Comparison of ENCODE assay signal across 28 mouse cellular contexts in genomic region chr10:101339565-101339964, GRCm38 (mm10).
DNase-seq lines count a peak whose midpoint lies in the region; ATAC-seq and TF ChIP-seq lines count a peak whose summit lies in the region.
"Had no signal": no experiment of that assay in that cellular context is flagged by ENCODE, and none has a peak within 500 bp of the region (broad histone marks: within the 10 kb centered on the region; RNA-seq: fewer than 3 reads in every experiment).

No protein-coding gene starts in this region.

- H3K27me3 ChIP-seq in forebrain, embryonic 16.5 days (replicated peaks; ENCODE audit: control insufficient read depth, insufficient read depth, low read length) = no peaks in the 10 kb centered on the region
- no peaks in the 10 kb centered on the region for H3K27me3 ChIP-seq in forebrain, embryonic 12.5 days
- H3K27me3 ChIP-seq in cerebellum, adult 2 months (ENCODE audit: control insufficient read depth, insufficient read depth, low read length) = no peaks in the 10 kb centered on the region
- H3K27me3 ChIP-seq: kidney, embryonic 15.5 days; limb, embryonic 15.5 days; neural tube, embryonic 12.5 days had no signal

- DNase-seq in brain, adult 2 months (ENCODE audit: low read depth, low spot score) = peak; percentile 6
- DNase-seq in cerebellum, adult 2 months = peak; percentile 45 to 80
- peak; percentile 63 to 75 for DNase-seq in cerebellum, postnatal 25 days
- no peak for DNase-seq in right cerebral cortex, postnatal 4 days
- no peak for DNase-seq in layer of hippocampus, adult 9-10 months (ENCODE audit: low spot score)
- DNase-seq: adrenal gland, postnatal 14 days; gastrocnemius, postnatal 25 days; heart, adult 11 months; heart, postnatal 36 days; kidney, adult 18-20 months; kidney, postnatal 25 days; lung, adult 2 months; lung, postnatal 10 days; midbrain, embryonic 14.5 days; right cerebral cortex, adult 18-20 months; thymus, postnatal 4 days had no signal

- H3K4me2 ChIP-seq in forebrain, embryonic 16.5 days (ENCODE audit: low read length) = no peak overlapping the region
- no peak overlapping the region for H3K4me2 ChIP-seq in forebrain, embryonic 12.5 days
- H3K4me2 ChIP-seq: hindbrain, embryonic 14.5 days; kidney, embryonic 15.5 days; limb, embryonic 15.5 days; neural tube, embryonic 12.5 days had no signal

- H3K9me3 ChIP-seq in forebrain, embryonic 16.5 days (ENCODE audit: control insufficient read depth, low read length) = no peaks in the 10 kb centered on the region
- no peaks in the 10 kb centered on the region for H3K9me3 ChIP-seq in forebrain, embryonic 12.5 days
- H3K9me3 ChIP-seq: heart, embryonic 10.5 days; kidney, embryonic 15.5 days; limb, embryonic 10.5 days; limb, embryonic 15.5 days; neural tube, embryonic 12.5 days had no signal

- H3K4me3 ChIP-seq in forebrain, embryonic 16.5 days (replicated peaks; ENCODE audit: low read length) = no peak overlapping the region
- H3K4me3 ChIP-seq in forebrain, embryonic 12.5 days (replicated peaks) = no peak overlapping the region
- no peak overlapping the region for H3K4me3 ChIP-seq in cerebellum, adult 2 months (replicated peaks; ENCODE audit: insufficient read depth, low read depth, low read length)
- H3K4me3 ChIP-seq: heart, embryonic 10.5 days; kidney, embryonic 15.5 days; limb, embryonic 10.5 days; limb, embryonic 15.5 days; neural tube, embryonic 12.5 days had no signal

- ATAC-seq in forebrain, embryonic 16.5 days = 0 out of 2 replicates have a peak, but pooled peaks have one; percentile 45
- no peak for ATAC-seq in forebrain, embryonic 12.5 days (ENCODE audit: low FRiP score)
- ATAC-seq: CD4-positive, CD25-positive, alpha-beta regulatory T cell, adult 4 months; forebrain, embryonic 14.5 days had no signal

- TF ChIP-seq CTCF in cerebellum, adult 2 months (IDR thresholded peaks at IDR 0.05; ENCODE audit: borderline replicate concordance, insufficient read depth, low read depth, low read length) = no peak

- H3K9ac ChIP-seq in forebrain, embryonic 16.5 days (replicated peaks; ENCODE audit: low read depth, low read length) = no peak overlapping the region
- H3K9ac ChIP-seq in forebrain, embryonic 12.5 days = no peak overlapping the region
- H3K9ac ChIP-seq: hindbrain, embryonic 14.5 days; kidney, embryonic 15.5 days; limb, embryonic 15.5 days; liver, embryonic 14.5 days; neural tube, embryonic 12.5 days had no signal

- peaks cover 3% of the 10 kb centered on the region; the same call in 1 of the 2 replicates for H3K4me1 ChIP-seq in forebrain, embryonic 16.5 days (replicated peaks; ENCODE audit: control insufficient read depth, insufficient read depth, low read length)
- H3K4me1 ChIP-seq in forebrain, embryonic 12.5 days = no peaks in the 10 kb centered on the region
- H3K4me1 ChIP-seq in cerebellum, adult 2 months (ENCODE audit: control insufficient read depth, insufficient read depth, low read length) = no peaks in the 10 kb centered on the region
- H3K4me1 ChIP-seq: heart, embryonic 10.5 days; kidney, embryonic 15.5 days; limb, embryonic 10.5 days; limb, embryonic 15.5 days; neural tube, embryonic 12.5 days had no signal

- WGBS in forebrain, embryonic 16.5 days = 65% methylated on average over 3 of the region's 3 CpGs
- 87% methylated on average over 3 of the region's 3 CpGs for WGBS in forebrain, embryonic 12.5 days
- WGBS in cerebellum, adult 2 months = 23% methylated on average over 3 of the region's 3 CpGs

- no peak for TF ChIP-seq POLR2A in cerebellum, adult 2 months (IDR thresholded peaks at IDR 0.05; ENCODE audit: borderline replicate concordance, insufficient read depth, low read length)

- H3K36me3 ChIP-seq in forebrain, embryonic 16.5 days (ENCODE audit: control insufficient read depth, insufficient read depth) = no peaks in the 10 kb centered on the region
- no peaks in the 10 kb centered on the region for H3K36me3 ChIP-seq in forebrain, embryonic 12.5 days (replicated peaks)
- H3K36me3 ChIP-seq: heart, embryonic 10.5 days; kidney, embryonic 15.5 days; limb, embryonic 10.5 days; limb, embryonic 15.5 days; neural tube, embryonic 12.5 days had no signal

- H3K27ac ChIP-seq in forebrain, embryonic 16.5 days (ENCODE audit: low read length) = no peak overlapping the region
- H3K27ac ChIP-seq in forebrain, embryonic 12.5 days = no peak overlapping the region
- no peak overlapping the region for H3K27ac ChIP-seq in cerebellum, adult 2 months (ENCODE audit: insufficient read depth, low read length)
- H3K27ac ChIP-seq: heart, embryonic 10.5 days; hindbrain, embryonic 14.5 days; kidney, embryonic 15.5 days; limb, embryonic 10.5 days; limb, embryonic 15.5 days; liver, embryonic 14.5 days; macrophage; neural tube, embryonic 12.5 days had no signal

Comparison
In these comparisons a context has a peak if more than half of its experiments do, and no peak if none do; other contexts are left out.
1. DNase-seq: peak in brain, adult 2 months (single experiment), cerebellum, adult 2 months (2 of 2) and cerebellum, postnatal 25 days (2 of 2); none in right cerebral cortex, postnatal 4 days (single experiment) and layer of hippocampus, adult 9-10 months (single experiment).